Mouse (Mus musculus) kidney, postnatal 25 days (tissue): ENCODE measurements around the gene Foxred2.

Source experiments
- DNase-seq, 2 experiments: peaks; one replicate each; pipeline ENCODE4 v3.0.0; 2021; ENCODE audit warnings: mixed read lengths in 2 of 2

Foxred2 gene

DNA sequence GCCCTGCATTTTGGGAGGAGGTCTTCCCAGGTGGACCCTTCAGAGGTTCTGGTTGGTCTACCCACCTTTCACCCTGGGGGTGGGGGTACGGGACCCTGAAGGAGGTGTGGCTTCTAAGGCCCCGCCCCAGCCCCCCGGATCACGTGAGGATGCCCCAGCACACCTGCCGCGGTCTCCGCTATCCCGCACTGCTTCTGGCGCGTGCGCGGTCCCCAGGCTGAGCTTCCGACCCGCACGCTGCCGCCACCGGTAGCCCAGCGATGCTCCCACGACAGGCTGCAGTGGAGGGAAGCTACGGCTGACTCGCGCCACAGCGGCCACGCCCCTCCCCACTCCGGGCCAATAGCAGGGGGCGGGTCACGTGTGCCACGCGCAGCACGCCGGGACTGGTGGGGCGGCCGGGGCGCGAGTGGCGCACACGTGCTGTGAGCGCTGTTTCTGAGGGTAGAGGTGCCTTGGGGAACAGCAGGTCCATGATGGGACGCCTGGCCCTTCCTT, at the start of gene Foxred2:
TSS of gene Foxred2 (minus strand) at position 319 of the 498 bp plus-strand sequence.
- DNase-seq = peak; percentile 81 to 93

GRCm38 (mm10) chr15:78003929-78004328, 47.4 kb upstream of the Foxred2 start:
- DNase-seq = peak in 1 of 2 experiments; percentile 20

DNA sequence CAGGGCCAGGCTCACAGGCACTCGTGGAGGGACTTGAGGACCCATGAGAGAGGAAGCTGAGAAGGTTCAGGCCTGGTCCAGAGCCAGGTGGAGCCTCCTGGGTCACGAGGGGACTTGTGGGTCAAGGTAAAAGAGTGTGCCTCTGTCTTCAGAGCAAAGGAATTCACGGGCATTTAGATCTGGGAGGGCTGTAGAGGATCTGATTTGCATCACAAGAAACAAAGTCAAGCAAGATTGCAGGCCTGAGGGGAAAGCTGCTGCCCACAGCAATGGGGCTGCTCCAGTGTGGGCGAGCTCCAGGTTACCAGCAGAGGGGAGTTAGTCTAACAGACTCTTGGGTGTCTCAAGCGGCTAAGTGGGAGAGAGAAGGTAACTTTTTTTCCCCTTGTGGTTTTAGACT, 44.9 kb upstream of the Foxred2 start:
- DNase-seq = no peak

DNA sequence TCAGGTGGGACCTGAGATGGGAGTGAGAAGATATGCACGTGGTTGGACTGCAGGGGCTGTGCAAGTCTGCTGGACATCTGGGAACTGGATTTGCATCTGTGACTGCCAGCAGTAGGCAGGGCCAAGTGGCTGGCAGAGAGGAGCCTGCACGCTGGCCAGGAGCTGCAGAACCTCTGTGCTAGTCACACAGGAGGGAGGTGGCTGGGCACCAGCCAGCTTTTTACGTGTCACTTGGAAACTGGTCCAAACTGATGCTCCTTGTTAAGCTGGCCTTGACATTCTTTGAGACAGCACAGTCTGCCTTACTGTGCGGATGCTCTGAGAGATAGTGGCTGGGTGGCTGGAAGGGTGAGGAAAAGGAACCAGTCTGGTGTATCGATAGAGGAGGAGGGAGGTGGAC, 32.0 kb upstream of the Foxred2 start:
- DNase-seq = no peak

DNA sequence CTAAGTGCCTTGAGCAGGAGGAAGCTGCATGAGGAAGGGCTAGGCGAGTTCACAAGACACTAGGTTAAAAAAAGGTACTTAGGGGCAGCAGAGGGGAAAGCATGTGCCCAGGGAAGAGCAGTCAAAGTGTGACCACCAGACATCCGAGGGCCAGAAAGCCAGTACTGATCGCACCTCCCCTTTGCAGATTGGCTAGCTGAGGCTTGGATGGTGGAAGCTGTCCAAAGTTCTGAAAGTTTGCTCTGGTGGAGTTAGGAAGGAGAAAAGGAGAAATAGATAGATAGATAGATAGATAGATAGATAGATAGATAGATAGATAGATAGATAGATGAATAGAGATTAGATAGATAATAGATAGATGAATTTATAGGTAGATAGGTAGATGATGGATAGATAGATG, 26.9 kb upstream of the Foxred2 start:
- DNase-seq = no peak

DNA sequence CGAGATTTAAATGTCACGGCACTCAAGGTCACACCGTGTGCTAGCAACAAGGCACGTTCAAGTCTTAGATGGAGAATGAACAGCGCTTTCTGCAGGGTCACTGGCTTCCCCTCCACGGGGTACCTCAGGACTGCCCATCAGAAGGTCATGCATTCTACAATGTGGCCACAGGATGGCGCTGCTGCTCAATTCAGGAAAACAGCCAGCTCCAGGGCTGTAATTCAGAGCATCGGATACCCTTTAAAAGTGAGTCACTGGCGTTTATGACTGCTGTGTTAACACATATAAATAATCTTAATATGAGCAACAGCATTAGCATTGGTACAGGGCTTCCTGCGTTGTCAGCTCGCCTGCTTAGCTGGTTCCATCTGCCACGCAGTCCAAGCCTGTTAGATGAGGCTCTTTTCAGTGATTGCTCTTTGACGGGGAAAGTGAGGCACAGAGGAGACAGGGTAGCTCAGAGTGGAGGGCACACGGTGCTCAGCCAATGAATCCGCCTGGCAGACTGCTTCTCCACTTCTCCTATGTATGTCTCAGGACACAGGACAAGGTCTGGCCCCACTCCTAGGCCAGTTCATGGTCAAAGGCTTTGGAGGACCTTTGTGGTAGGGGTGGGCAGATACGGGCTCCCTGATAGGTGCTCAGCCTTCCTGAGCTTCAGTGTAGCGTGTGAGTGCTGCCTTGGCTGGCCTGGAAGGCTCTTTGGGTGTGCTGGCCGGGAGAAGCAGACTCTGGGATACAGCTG, 25.8 kb upstream of the Foxred2 start:
- DNase-seq = peak in 1 of 2 experiments; percentile 29

- DNase-seq = no peak
Observed at GRCm38 (mm10) chr15:77981181-77981680, 24.7 kb upstream of the Foxred2 start.

DNA sequence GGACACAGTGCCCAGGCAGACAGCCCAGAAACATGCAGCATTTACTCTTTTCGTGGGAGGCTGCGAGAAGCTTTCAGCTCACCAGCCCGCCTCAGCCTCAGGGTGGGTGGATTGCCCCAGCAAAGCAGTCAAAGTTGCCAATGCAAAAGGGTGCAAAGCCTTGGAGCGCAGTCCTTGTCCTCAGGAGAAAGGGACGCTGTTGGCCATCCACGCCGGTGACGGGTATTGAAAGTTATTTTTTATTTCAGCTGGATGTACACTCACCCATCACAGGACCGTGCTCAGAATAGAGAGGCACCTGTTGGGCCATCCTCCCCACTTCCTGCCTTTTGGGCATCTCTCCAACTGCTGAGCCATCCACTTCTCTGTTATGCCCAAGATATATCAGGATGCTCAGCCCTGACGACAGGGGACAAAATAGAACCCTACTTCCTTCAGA, 22.9 kb upstream of the Foxred2 start:
- no peak for DNase-seq

DNA sequence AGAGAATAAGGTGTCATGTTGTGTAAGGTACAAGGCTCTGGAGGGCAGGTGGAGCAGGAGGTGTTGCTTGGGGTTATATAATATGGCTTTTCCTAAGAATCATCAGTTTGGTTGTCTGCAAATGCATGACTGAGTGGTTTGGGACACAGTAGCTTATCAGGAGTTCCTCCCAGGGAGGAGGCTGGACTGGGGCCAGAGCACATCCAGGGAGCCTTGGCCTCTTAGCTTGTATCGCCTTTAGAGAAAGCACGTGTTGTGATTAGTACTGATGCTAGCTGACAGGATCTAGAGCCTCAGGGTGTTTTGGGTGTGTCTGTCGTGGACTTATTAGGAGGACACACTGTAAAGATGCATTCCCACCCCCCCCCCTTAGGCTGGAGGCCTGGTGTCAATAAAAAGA, 21.1 kb upstream of the Foxred2 start:
- no peak for DNase-seq

DNA sequence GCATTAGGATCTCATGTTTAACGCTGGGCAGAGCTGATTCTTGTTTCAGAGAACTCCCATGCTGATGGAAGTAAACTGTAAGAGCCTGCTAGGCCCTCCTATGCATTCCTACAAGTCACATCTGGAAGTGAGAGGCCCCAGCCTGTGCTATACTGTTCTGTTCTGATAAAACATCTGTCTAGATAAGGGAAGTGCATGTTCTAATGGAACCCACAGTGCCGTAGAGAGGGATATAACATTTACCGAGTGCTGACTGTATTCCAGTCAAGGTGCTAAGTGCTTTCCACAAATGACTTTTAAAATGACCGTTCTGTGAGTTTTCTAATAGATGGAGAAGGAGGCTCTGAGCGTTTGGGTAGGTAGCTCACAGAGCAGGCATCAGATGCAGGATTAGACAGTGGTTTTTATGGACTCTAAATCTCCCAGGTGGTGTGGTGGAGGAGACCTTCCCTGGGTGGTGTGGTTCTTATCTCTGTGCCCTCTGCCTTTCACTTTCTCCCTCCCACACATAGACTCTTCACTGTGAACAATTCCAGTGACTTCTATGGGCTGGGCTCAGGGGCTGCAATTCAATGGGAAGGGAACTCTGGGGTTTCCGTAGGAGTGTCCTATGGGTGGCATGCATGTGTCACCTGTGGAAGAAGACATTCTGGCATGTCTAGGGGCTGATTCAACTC, 17.8 kb upstream of the Foxred2 start:
- DNase-seq = no peak

- peak; percentile 97 to 98 for DNase-seq
Observed at GRCm38 (mm10) chr15:77970470-77971292, 14.2 kb upstream of the Foxred2 start, which contains the start of gene Eif3d. Eif3d (minus strand) TSS chr15:77970813.

- no peak for DNase-seq
Observed at GRCm38 (mm10) chr15:77969940-77970469, 13.5 kb upstream of the Foxred2 start.

DNA sequence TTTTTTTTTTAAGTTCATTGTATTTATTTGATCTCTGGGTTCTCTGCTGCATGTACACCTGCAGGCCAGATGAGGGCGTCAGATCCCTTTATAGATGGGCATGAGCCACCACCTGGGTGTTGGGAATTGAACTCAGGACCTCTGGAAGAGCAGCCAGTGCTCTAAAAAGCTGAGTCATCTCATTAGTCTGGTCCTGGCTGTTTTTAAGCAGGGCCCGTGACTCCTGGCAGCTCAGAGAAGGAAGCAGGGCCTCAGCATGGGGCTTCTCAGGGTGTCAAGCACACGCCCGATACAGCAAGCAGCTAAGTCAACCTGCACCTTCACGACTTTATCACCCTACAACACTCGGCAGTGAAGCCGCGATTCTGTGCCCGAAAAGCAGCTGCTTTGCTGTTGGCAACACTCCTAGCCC, 8.6 kb upstream of the Foxred2 start:
- no peak for DNase-seq

- DNase-seq = no peak
Observed at GRCm38 (mm10) chr15:77962447-77962846, 5.9 kb upstream of the Foxred2 start.

- DNase-seq = no peak
Observed at GRCm38 (mm10) chr15:77960693-77961092, 4.2 kb upstream of the Foxred2 start.

DNA sequence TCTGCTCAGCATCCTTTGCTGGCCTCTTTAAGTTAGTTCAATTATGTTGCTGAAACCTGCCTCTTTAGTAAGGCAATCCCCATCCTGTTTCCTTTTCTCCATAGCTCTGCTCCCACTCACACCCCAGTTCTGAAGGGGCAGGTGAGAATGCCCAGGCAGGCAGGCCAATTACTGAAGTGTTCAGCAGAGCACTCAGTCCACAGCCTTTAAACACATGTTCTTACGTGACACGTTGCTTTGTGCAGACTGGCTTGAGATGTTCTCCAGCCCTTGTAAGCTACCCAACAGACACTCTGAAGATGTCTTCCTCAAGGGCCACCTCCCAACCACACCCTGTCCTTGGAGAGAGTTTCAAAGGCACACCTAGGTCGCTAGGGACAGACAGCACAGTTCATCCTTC, 1.5 kb upstream of the Foxred2 start:
- DNase-seq = no peak

DNA sequence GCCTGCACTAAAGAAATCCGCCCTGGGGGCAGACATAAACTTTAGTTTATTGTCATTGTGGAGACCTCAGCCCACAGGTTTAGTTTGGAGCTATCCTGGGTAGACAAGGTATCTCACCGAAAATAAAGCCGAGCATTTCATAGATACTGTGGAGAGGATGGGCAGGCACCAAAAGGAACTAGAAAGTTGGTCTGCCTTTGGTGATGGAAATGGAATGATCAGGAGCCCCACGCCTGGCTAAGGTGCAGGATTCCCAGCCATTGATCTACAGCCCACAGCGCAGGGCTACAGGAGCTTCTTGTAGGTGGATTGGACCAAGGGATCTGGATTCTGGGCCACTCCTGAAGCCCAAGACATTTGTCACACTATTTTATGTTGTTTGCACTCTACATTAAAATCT, 1.1 kb upstream of the Foxred2 start:
- DNase-seq = no peak

DNA sequence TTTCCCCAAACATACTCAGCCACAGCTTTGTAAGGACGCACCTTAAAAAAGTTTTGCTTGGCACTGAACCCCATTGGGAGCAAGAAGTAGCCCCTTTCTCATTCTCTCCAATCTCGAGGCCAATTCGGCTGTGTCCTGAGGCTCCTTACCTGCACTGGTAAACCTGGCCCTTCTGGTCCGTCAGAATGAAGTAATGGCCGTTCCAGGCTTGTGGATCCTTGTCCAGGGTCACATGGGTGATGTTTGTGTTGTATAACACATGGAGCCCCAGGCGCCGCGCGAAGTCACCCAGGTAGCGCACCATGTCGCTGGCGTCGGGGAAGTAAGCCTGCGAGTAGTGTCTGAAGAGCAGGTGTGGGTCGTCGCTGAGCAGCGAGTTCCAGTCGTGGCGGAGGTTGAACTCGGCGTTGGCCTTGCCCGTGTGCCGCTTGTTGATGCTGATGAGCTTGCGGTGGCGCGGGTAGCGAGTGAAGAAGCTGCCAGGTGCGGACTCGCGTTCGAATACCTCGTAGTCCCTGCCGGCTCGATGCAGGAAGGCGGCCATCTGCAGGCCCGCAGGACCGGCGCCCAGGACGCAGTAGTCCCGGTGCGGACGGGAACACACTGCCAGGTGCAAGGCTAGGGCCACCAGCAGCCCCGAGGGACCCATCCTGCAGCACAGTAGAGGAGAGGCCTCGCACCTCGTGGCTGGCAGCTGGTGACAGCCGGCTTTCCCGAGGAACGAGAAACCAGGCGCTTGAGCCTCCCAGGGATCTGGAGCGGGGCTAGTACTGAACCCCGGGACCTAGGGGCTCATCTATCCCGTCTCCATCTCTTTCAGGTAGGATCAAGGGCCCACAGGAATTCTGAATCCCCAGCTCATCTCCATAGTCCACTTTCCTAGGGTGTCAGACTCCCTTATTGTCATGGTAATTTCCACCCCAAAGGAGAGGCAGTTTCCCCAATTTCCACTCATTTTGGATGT, 800 bp downstream of the Foxred2 start:
- DNase-seq = peak in 1 of 2 experiments; percentile 58

DNA sequence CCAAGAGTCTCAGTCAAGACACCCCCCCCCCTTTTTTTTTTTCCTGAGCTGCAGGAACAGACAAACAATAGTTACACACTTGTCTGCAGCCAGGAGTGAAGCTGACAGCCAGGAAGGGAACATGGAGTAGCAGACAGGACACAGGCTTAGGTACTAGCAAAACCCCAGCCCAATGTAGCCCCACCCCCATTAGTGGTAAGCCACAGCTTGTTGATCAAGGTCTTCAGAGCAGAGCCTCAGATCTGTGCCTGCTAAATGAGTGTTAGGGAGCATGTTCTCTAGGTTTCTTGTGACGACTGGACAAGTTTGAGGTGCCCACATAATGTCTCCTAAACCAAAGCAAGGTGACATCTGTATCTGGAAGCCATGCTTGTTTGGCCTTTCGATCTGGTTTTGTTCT, 2.2 kb downstream of the Foxred2 start:
- no peak for DNase-seq

GRCm38 (mm10) chr15:77952921-77953320, 3.6 kb downstream of the Foxred2 start:
- DNase-seq = no peak

GRCm38 (mm10) chr15:77949061-77949460, 7.5 kb downstream of the Foxred2 start:
- DNase-seq = peak; percentile 86 to 87
